Mouse (Mus musculus): Measurements from ENCODE around the gene Mcm2. TPM values are rescaled to one million over a fixed set of nuclear protein-coding genes. Genes with fewer than 3 reads are reported as not detected.

Mcm2 gene
- total and polyA plus RNA-seq, 2 experiments from 2014 or later, result 25.2 to 38.8 TPM

DNA sequence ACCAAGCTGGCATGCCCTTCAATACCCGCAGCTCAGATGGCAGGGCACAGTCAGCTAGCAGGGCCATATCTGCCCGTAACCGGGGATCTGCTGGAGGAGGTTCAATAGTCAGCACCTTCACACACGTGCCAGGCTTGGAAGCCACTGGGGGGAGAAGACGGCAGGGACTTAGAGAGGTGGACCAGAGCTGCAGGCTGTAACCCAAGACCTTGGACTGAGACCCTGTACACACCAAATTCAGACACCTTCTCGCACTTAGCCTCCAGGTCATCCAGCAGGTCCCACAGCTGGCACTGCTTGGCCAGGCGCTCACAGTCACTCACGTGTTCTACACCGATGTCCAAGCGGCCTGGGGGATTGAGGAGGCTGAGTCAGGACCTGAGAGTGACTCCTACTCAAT lies 60.0 kb downstream of the Mcm2 start:
- no peak for ATAC-seq (ENCODE audit: insufficient read depth, low read depth)
- no peak overlapping the region for H3K27ac ChIP-seq (ENCODE audit: low read depth)
- WGBS, result 86% methylated on average over 10 of the region's 10 CpGs
- no peaks in the 10 kb centered on the region for H3K9me3 ChIP-seq (replicated peaks; ENCODE audit: control insufficient read depth, low read length)
- H3K4me1 ChIP-seq (ENCODE audit: control insufficient read depth, insufficient read depth), result peaks cover 16% of the 10 kb centered on the region
- H3K9ac ChIP-seq (replicated peaks; ENCODE audit: low read depth, low read length), result no peak overlapping the region
- no peak overlapping the region for H3K4me2 ChIP-seq (ENCODE audit: low read depth, low read length)
- H3K4me3 ChIP-seq (ENCODE audit: low read depth, low read length), result no peak overlapping the region
- DNase-seq (ENCODE audit: low spot score), result no peak
- TF ChIP-seq EP300 (IDR thresholded peaks at IDR 0.05; ENCODE audit: low read depth) (no peak), CTCF (IDR thresholded peaks at IDR 0.05; ENCODE audit: low read depth) (no peak)
- peaks cover 48% of the 10 kb centered on the region for H3K36me3 ChIP-seq (replicated peaks; ENCODE audit: control insufficient read depth, insufficient read depth, low read length)
- H3K27me3 ChIP-seq (ENCODE audit: control insufficient read depth, insufficient read depth, low read length), result no peaks in the 10 kb centered on the region

DNA sequence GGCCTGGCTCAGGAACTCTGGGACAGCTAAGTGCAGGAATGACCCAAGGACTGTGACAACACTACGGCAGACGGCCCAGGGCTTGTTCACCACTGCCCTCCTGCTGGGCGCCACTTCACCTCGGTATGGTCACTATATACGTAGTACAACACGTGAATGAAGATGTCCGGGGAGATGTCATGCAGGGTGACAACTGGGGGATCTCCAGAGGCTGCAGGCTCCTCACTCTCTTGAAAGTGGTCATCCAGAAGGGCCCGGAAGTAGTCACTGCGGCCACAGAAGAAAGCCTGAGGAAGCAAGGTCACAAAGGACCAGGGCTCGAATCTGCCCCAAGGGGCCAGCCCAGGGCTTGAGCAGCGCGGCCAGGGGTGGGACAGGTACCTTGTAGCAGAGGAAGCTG lies 60.6 kb downstream of the Mcm2 start:
- DNase-seq (ENCODE audit: low spot score) (no peak), ATAC-seq (ENCODE audit: insufficient read depth, low read depth) (no peak)
- no peak overlapping the region for H3K27ac ChIP-seq (ENCODE audit: low read depth)

DNA sequence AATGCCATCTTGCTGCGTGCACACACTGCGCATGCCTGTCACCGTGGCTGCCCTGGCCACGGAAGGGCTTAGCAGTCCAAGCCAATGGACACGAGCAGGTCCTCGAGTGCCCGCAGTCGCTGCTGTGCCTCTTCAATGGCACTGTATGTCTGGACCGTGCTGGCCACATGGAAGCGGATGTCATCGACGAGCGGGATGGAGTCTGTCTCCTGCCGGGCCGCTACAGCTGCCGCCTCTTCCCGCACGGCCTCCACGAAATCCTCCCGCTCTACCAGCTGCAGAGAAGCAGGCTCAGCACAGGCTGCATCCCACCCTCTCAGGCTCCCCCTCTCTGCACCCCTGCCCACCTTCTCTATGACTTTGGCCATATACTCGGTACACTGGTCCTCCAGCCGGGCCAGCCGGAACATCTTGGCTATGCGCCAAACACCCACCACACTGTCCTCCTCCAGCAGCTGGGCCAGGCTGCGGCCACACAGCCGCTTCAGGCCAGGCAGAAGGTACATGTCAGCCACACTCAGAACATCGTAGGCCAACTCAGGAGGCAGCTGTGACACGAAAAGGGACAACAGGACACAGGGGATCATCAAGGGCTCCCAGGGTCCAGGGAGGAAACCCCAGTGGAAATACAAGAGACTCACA lies 62.3 kb downstream of the Mcm2 start:
- Histone ChIP-seq H3K27ac (ENCODE audit: low read depth) (no peak overlapping the region), H3K4me2 (ENCODE audit: low read depth, low read length) (no peak overlapping the region), H3K4me1 (ENCODE audit: control insufficient read depth, insufficient read depth) (peaks cover 20% of the 10 kb centered on the region), H3K4me3 (ENCODE audit: low read depth, low read length) (no peak overlapping the region), H3K9ac (replicated peaks; ENCODE audit: low read depth, low read length) (no peak overlapping the region), H3K9me3 (replicated peaks; ENCODE audit: control insufficient read depth, low read length) (no peaks in the 10 kb centered on the region), H3K27me3 (ENCODE audit: control insufficient read depth, insufficient read depth, low read length) (no peaks in the 10 kb centered on the region), H3K36me3 (replicated peaks; ENCODE audit: control insufficient read depth, insufficient read depth, low read length) (peaks cover 48% of the 10 kb centered on the region)
- WGBS, result 82% methylated on average over 28 of the region's 28 CpGs
- DNase-seq (ENCODE audit: low spot score), result no peak
- ATAC-seq (ENCODE audit: insufficient read depth, low read depth), result no peak
- TF ChIP-seq EP300 (IDR thresholded peaks at IDR 0.05; ENCODE audit: low read depth), result no peak
- TF ChIP-seq CTCF (IDR thresholded peaks at IDR 0.05; ENCODE audit: low read depth), result no peak

More for the DNA sequence above, 60.6 kb downstream of the Mcm2 start:
- TF ChIP-seq CTCF (IDR thresholded peaks at IDR 0.05; ENCODE audit: low read depth) (no peak), EP300 (IDR thresholded peaks at IDR 0.05; ENCODE audit: low read depth) (no peak)
- no peak overlapping the region for H3K4me3 ChIP-seq (ENCODE audit: low read depth, low read length)
- peaks cover 48% of the 10 kb centered on the region for H3K36me3 ChIP-seq (replicated peaks; ENCODE audit: control insufficient read depth, insufficient read depth, low read length)
- 89% methylated on average over 12 of the region's 12 CpGs for whole genome bisulfite sequencing
- no peaks in the 10 kb centered on the region for H3K27me3 ChIP-seq (ENCODE audit: control insufficient read depth, insufficient read depth, low read length)
- peaks cover 21% of the 10 kb centered on the region for H3K4me1 ChIP-seq (ENCODE audit: control insufficient read depth, insufficient read depth)
- no peaks in the 10 kb centered on the region for H3K9me3 ChIP-seq (replicated peaks; ENCODE audit: control insufficient read depth, low read length)
- no peak overlapping the region for H3K4me2 ChIP-seq (ENCODE audit: low read depth, low read length)
- no peak overlapping the region for H3K9ac ChIP-seq (replicated peaks; ENCODE audit: low read depth, low read length)

DNA sequence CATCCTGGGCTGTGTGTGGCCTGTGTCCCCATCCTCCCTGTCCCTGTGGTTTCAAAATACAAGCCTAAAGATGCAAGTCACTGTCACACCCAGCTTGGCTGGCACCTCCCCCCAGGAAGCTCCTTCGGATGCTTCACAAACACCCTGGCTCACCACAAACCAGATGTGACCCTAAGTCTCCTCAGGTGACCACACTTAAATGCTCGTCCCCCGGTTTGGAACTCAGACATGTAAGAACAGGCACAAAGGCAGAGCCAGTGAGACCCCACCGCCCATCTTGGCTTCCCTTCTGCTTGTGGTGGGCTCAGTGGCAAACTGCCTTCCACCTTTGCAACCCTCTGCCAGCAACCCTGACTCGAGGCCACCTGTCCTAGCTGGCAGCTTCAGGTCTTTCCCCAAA lies 63.5 kb downstream of the Mcm2 start:
- no peak for DNase-seq (ENCODE audit: low spot score)
- H3K9me3 ChIP-seq (replicated peaks; ENCODE audit: control insufficient read depth, low read length), result no peaks in the 10 kb centered on the region
- H3K27ac ChIP-seq (ENCODE audit: low read depth), result no peak overlapping the region; the same call in 1 of the 2 replicates
- no peak overlapping the region for H3K4me3 ChIP-seq (ENCODE audit: low read depth, low read length)
- no peak for ATAC-seq (ENCODE audit: insufficient read depth, low read depth)
- peaks cover 47% of the 10 kb centered on the region for H3K36me3 ChIP-seq (replicated peaks; ENCODE audit: control insufficient read depth, insufficient read depth, low read length)
- peaks cover 14% of the 10 kb centered on the region; the same call in 1 of the 2 replicates for H3K4me1 ChIP-seq (ENCODE audit: control insufficient read depth, insufficient read depth)
- no peak for TF ChIP-seq CTCF (IDR thresholded peaks at IDR 0.05; ENCODE audit: low read depth)
- no peak for TF ChIP-seq EP300 (IDR thresholded peaks at IDR 0.05; ENCODE audit: low read depth)
- H3K9ac ChIP-seq (replicated peaks; ENCODE audit: low read depth, low read length), result no peak overlapping the region
- H3K27me3 ChIP-seq (ENCODE audit: control insufficient read depth, insufficient read depth, low read length), result no peaks in the 10 kb centered on the region
- WGBS, result 67% methylated on average over 5 of the region's 5 CpGs
- H3K4me2 ChIP-seq (ENCODE audit: low read depth, low read length), result no peak overlapping the region

Other genes starting within 250 kb of the Mcm2 start
- gene Mgll, start 174.4 kb downstream of the Mcm2 start, total RNA-seq (2014; rRNA removed; ENCODE audit: low replicate concordance), result 147 and 162 TPM in 2 replicates
- 122 and 134 TPM in 2 replicates for gene Mgll, start 174.4 kb downstream of the Mcm2 start, polyA plus RNA-seq (2015; fragmentation: Nextera tagmentation; extraction: Ambion mirVana)
- 63.9 and 88.0 TPM in 2 replicates for gene Abtb1, start 56.8 kb downstream of the Mcm2 start, total RNA-seq (2014; rRNA removed; ENCODE audit: low replicate concordance)
- gene Abtb1, start 56.8 kb downstream of the Mcm2 start, polyA plus RNA-seq (2015; fragmentation: Nextera tagmentation; extraction: Ambion mirVana), result 29.1 and 36.6 TPM in 2 replicates
- gene Podxl2, start 23.7 kb downstream of the Mcm2 start, total RNA-seq (2014; rRNA removed; ENCODE audit: low replicate concordance), result 90.9 and 101 TPM in 2 replicates
- 60.3 and 60.8 TPM in 2 replicates for gene Podxl2, start 23.7 kb downstream of the Mcm2 start, polyA plus RNA-seq (2015; fragmentation: Nextera tagmentation; extraction: Ambion mirVana)
- gene Tpra1, start 3.5 kb upstream of the Mcm2 start, total RNA-seq (2014; rRNA removed; ENCODE audit: low replicate concordance), result 45.9 and 131 TPM in 2 replicates
- gene Tpra1, start 3.5 kb upstream of the Mcm2 start, polyA plus RNA-seq (2015; fragmentation: Nextera tagmentation; extraction: Ambion mirVana), result 39.1 and 46.9 TPM in 2 replicates

All from heart, postnatal 0 days (tissue).